Mouse (Mus musculus) bone marrow, adult 2 months (tissue): Measurements from ENCODE around the gene Slc15a4.

Experiments used
- CTCF ChIP-seq: fragments of 200-500 bp; IDR thresholded peaks from 2 replicates; pipeline ENCODE4 v1.5.1; 2011; ENCODE audit warnings: low read length, control low read depth; ENCODE audit not compliant: control insufficient read depth, insufficient read depth
- POLR2A ChIP-seq: fragments of 200-500 bp; IDR thresholded peaks from 2 replicates; pipeline ENCODE4 v1.6.1; 2011; ENCODE audit warnings: low read depth, mild to moderate bottlenecking, control low read depth, low read length, borderline replicate concordance; ENCODE audit not compliant: control insufficient read depth

DNA sequence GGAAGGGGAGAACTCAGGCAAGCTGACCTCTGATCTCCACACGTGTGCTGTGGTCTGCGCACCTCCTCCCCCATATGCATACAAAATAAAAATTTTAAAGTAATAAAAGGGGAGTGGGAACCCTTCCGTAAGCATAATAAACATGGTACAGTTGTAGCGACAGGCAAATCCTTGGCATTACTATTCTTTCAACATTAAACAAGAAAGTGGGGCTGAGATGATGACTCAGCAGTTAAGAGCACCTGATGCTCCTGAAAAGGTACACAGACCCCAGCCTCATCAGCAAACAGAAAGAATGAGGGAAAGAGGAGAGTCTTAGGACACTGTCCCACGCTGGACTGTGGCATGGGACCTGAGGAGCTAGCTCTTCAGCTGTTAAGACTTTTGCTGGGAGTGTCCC is 29.7 kb downstream of the Slc15a4 start:
- TF ChIP-seq POLR2A (no peak), CTCF (no peak)
